Mouse (Mus musculus): ENCODE results near the gene Aqp1.

- TF ChIP-seq POLR2A (IDR thresholded peaks at IDR 0.05; ENCODE audit: borderline replicate concordance, extremely low read depth, insufficient read depth, insufficient read length, poor library complexity, severe bottlenecking) (no peak), CTCF (IDR thresholded peaks at IDR 0.05; ENCODE audit: borderline replicate concordance, extremely low read depth, insufficient read depth, insufficient read length) (no peak)
These were observed 19.3 kb downstream of the Aqp1 start for GRCm38 (mm10) chr6:55355575-55355974.

Data from brain, embryonic 14.5 days (tissue).